Mouse (Mus musculus) hindbrain, embryonic 13.5 days (tissue): Measurements from ENCODE around the gene Hoxd12. TPM values are rescaled to one million over a fixed set of nuclear protein-coding genes. Genes with fewer than 3 reads are reported as not detected.

Experiments
- ATAC-seq: fragments of 200-750 bp; cut with Nextera tagmentation; 2 replicates; pipeline ENCODE4 v1.8.0; 2017; ENCODE audit warnings: moderate TSS enrichment; ENCODE audit not compliant: low FRiP score
- H3K27ac ChIP-seq: fragments of 300-500 bp; sonication (generic); 2 replicates; pipeline ENCODE4 v1.5.1; 2015; ENCODE audit warnings: inconsistent platforms, mild to moderate bottlenecking, moderate library complexity
- H3K27me3 ChIP-seq: fragments of 300-500 bp; sonication (generic); 2 replicates; pipeline ENCODE4 v1.6.1; 2015; ENCODE audit warnings: mild to moderate bottlenecking, inconsistent platforms
- H3K36me3 ChIP-seq: fragments of 300-500 bp; sonication (generic); 2 replicates; pipeline ENCODE4 v1.6.1; 2015; ENCODE audit warnings: mild to moderate bottlenecking, inconsistent platforms
- H3K4me1 ChIP-seq: fragments of 300-500 bp; sonication (generic); replicated peaks from 2 replicates; pipeline ENCODE4 v1.6.1; 2015; ENCODE audit warnings: inconsistent platforms
- H3K4me2 ChIP-seq: fragments of 300-500 bp; sonication (generic); 2 replicates; pipeline ENCODE4 v1.6.1; 2015; ENCODE audit warnings: inconsistent platforms, mild to moderate bottlenecking, moderate library complexity
- H3K4me3 ChIP-seq: fragments of 300-500 bp; sonication (generic); 2 replicates; pipeline ENCODE4 v1.5.1; 2015; ENCODE audit warnings: mild to moderate bottlenecking, inconsistent platforms
- H3K9ac ChIP-seq: fragments of 300-500 bp; sonication (generic); 2 replicates; pipeline ENCODE4 v1.6.1; 2015; ENCODE audit warnings: mild to moderate bottlenecking, inconsistent platforms
- H3K9me3 ChIP-seq: fragments of 300-500 bp; sonication (generic); 2 replicates; pipeline ENCODE4 v1.6.1; 2016; ENCODE audit warnings: inconsistent platforms
- WGBS: fragments of 180-500 bp; shearing (Covaris S2); methylation state at CpG from one replicate; pipeline ENCODE4 v1.1.7; 2015; 5-methylcytosine and 5-hydroxymethylcytosine counted together
- polyA plus RNA-seq: library from polyadenylated mRNA; unstranded; fragments of >200 nt; fragmentation: Nextera tagmentation; extraction: Ambion mirVana; gene quantifications from 2 replicates; pipeline ENCODE4 v1.2.1, GENCODE M21; 2015

Gene Hoxd12
- polyA plus RNA-seq, 1 experiment from 2014 or later = not detected

GRCm38 (mm10) chr2:74713239-74714150 lies 38.7 kb downstream of the Hoxd12 start:
- Histone ChIP-seq H3K4me2 (0 out of 2 replicates have a peak overlapping the region, but pooled peaks have one; percentile 59), H3K4me3 (peak overlapping the region; percentile 40), H3K27me3 (peaks cover 97% of the 10 kb centered on the region), H3K9me3 (no peaks in the 10 kb centered on the region), H3K9ac (no peak overlapping the region), H3K36me3 (no peaks in the 10 kb centered on the region), H3K4me1 (peaks cover 10% of the 10 kb centered on the region), H3K27ac (peak overlapping the region; percentile 46)
- 8% methylated on average over 19 of the region's 19 CpGs for WGBS
- no peak for ATAC-seq

DNA sequence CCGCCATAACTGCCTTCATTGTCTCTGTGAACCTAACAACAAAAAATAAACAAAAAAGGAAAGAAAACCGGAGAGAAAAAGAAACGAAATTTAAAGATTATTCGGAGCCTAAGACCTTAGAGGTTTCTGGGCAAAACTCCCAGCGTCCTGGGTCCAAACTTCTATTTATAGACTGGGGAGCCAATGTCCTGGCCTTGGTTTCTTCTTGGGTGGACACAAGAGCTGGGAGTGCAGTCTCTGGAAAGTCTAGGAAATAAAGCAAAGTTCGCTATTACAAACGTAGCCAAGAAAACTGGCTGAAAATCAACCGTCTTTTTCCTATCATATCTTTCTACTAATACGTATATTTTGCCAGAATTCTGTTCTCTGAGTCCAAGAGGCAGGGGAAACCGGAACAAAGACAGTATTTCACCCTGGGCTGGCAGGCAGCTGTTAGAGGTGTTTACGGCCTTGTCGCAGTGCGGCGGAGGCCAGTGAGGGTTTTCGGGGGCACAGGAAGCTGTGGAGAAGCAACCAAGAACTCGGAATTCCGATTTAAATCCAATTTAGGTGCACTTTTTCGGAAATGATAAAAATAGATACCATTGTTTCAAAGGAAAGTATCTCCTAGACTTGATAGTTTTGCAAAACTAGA lies 39.5 kb downstream of the Hoxd12 start:
- Histone ChIP-seq H3K27ac (peak overlapping the region; percentile 46), H3K4me3 (peak overlapping the region; percentile 40), H3K4me1 (peaks cover 10% of the 10 kb centered on the region), H3K9me3 (no peaks in the 10 kb centered on the region), H3K4me2 (peak overlapping the region; percentile 59; the same call in 1 of the 2 replicates), H3K9ac (peak overlapping the region; percentile 29), H3K27me3 (peaks cover 97% of the 10 kb centered on the region), H3K36me3 (no peaks in the 10 kb centered on the region)
- WGBS = 4% methylated on average over 18 of the region's 18 CpGs
- no peak for ATAC-seq

GRCm38 (mm10) chr2:74714881-74715280 lies 40.1 kb downstream of the Hoxd12 start:
- 2% methylated on average over 14 of the region's 14 CpGs for whole genome bisulfite sequencing
- peak overlapping the region; percentile 59 for H3K4me2 ChIP-seq
- H3K4me3 ChIP-seq = peak overlapping the region; percentile 40
- H3K9me3 ChIP-seq = no peaks in the 10 kb centered on the region
- H3K27ac ChIP-seq = 0 out of 2 replicates have a peak overlapping the region, but pooled peaks have one; percentile 23
- 0 out of 2 replicates have a peak, but pooled peaks have one; percentile 61 for ATAC-seq
- H3K27me3 ChIP-seq = peaks cover 97% of the 10 kb centered on the region
- no peaks in the 10 kb centered on the region for H3K36me3 ChIP-seq
- peak overlapping the region; percentile 29; the same call in 1 of the 2 replicates for H3K9ac ChIP-seq
- peaks cover 10% of the 10 kb centered on the region for H3K4me1 ChIP-seq

DNA sequence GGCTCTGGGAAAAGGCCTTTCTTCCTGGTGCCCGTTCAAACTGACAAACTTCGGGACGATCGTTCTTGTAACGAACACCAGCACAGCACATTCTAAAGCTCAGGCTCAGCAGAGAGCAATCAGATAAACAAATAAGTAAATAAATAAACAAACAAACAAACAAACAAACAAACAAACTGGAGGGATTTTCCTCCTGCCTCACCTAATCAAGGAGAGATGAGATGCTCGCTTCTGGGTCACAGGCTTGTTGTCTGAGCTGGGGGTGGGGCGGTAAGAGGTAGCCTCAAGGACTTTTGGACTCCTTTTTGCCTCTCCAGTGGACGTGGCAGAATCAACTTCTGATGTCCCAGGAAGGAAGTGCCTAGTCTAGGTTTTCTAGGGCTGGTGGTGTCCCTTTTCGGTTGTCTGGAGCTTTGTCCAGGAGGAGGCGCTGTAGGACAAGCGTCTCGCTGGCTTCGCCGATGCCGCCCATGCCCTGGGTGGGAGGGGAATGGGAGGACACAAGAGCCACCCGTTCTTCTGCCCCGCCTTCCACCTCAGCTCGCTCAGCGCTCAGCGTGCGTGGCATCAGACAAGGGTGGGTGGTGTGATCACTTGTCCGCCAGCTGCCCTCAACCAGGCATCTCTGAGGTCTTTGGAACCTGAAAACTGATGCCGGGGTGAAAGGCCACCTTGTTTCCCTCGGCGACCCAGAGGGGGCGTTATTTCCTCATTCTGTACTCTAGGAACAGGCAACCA lies 40.9 kb downstream of the Hoxd12 start:
- Histone ChIP-seq H3K4me1 (peaks cover 10% of the 10 kb centered on the region), H3K4me2 (peak overlapping the region; percentile 59), H3K27me3 (peaks cover 97% of the 10 kb centered on the region), H3K36me3 (no peaks in the 10 kb centered on the region), H3K9ac (peak overlapping the region; percentile 58), H3K9me3 (no peaks in the 10 kb centered on the region), H3K27ac (no peak overlapping the region), H3K4me3 (peak overlapping the region; percentile 40)
- ATAC-seq = peak; percentile 85
- WGBS = 2% methylated on average over 26 of the region's 26 CpGs

GRCm38 (mm10) chr2:74720384-74720783 lies 45.6 kb downstream of the Hoxd12 start:
- Histone ChIP-seq H3K4me2 (no peak overlapping the region), H3K27ac (no peak overlapping the region), H3K27me3 (peaks cover 99% of the 10 kb centered on the region), H3K9ac (no peak overlapping the region), H3K9me3 (no peaks in the 10 kb centered on the region), H3K4me3 (no peak overlapping the region), H3K36me3 (no peaks in the 10 kb centered on the region), H3K4me1 (peaks cover 30% of the 10 kb centered on the region)
- ATAC-seq = no peak
- WGBS = 12% methylated on average over 2 of the region's 2 CpGs

GRCm38 (mm10) chr2:74720955-74721491 lies 46.2 kb downstream of the Hoxd12 start:
- H3K27me3 ChIP-seq = peaks cover 98% of the 10 kb centered on the region
- H3K36me3 ChIP-seq = no peaks in the 10 kb centered on the region
- H3K9me3 ChIP-seq = no peaks in the 10 kb centered on the region
- H3K27ac ChIP-seq = 0 out of 2 replicates have a peak overlapping the region, but pooled peaks have one; percentile 2
- H3K9ac ChIP-seq = no peak overlapping the region
- no peak overlapping the region for H3K4me3 ChIP-seq
- H3K4me1 ChIP-seq = peaks cover 35% of the 10 kb centered on the region
- 4% methylated on average over 5 of the region's 5 CpGs for WGBS
- 0 out of 2 replicates have a peak overlapping the region, but pooled peaks have one; percentile 0 for H3K4me2 ChIP-seq
- no peak for ATAC-seq

DNA sequence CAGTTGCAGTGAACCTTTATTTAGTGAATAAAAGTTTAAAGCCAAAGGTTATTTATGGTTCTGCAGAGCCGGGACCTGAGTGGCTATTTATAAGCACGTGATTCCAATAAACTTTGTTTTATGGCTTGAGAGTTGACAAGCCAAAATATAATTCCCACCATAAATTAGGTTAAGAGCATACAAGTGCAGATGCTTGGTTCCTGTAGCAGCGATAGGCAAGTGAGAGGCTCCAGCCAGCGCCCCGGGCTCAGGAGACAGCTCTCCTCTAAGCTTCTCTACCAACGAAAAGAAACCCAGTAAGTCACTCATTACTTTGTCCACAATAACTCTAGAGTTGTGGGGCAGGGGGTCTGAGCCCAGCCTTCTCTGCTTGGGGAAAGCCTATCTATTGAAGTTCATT lies 47.1 kb downstream of the Hoxd12 start:
- H3K36me3 ChIP-seq = no peaks in the 10 kb centered on the region
- no peak overlapping the region for H3K27ac ChIP-seq
- peaks cover 98% of the 10 kb centered on the region for H3K27me3 ChIP-seq
- H3K4me1 ChIP-seq = peaks cover 43% of the 10 kb centered on the region
- WGBS = 10% methylated on average over 6 of the region's 6 CpGs
- no peak for ATAC-seq
- H3K9ac ChIP-seq = no peak overlapping the region; the same call in 1 of the 2 replicates
- H3K9me3 ChIP-seq = no peaks in the 10 kb centered on the region
- 0 out of 2 replicates have a peak overlapping the region, but pooled peaks have one; percentile 9 for H3K4me3 ChIP-seq
- peak overlapping the region; percentile 83 for H3K4me2 ChIP-seq

GRCm38 (mm10) chr2:74722949-74723348 lies 48.1 kb downstream of the Hoxd12 start:
- Histone ChIP-seq H3K27ac (peak overlapping the region; percentile 97), H3K9me3 (no peaks in the 10 kb centered on the region), H3K4me2 (peak overlapping the region; percentile 83), H3K4me1 (peaks cover 50% of the 10 kb centered on the region), H3K4me3 (peak overlapping the region; percentile 57), H3K9ac (peak overlapping the region; percentile 51; the same call in 1 of the 2 replicates), H3K27me3 (peaks cover 98% of the 10 kb centered on the region), H3K36me3 (no peaks in the 10 kb centered on the region)
- no peak for ATAC-seq
- 5% methylated on average over 8 of the region's 8 CpGs for WGBS

DNA sequence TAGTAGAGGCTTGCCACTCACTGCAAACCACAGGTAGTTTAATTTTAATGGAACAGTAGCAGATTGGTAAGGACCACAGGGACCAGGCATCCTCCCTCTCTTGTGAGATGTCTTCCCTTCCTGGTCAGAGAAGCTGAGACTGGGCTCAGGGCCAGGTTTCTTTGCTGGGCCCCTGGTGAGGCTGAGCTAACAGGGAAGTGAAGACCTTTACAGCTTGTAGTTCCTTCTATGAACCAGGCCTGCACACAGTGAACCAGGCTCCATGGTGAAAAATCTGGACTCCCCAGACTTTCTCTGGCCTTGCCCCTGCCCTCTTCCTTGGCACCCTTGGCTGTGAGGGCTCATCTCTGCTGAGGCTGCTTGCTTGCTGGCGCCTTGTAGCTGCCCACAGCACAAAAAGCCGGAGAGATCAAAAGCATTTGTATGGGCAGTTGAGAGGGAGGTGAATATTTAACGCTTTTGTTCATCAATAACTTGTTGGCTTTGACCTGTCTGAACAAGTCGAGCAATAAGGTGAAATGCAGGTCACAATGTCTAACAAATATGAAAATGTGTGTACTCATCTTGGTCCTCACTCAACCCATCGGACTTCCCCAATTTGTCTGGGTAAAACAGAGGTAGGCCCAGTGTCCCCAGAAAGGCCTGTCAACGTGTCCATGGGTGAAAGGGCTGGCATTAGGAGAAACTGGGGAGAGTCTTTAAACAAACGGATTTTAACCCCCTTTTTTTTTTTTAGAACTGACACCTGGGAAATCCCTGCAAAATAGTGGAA lies 49.6 kb downstream of the Hoxd12 start:
- Histone ChIP-seq H3K4me1 (peaks cover 55% of the 10 kb centered on the region), H3K4me3 (peak overlapping the region; percentile 57)

DNA sequence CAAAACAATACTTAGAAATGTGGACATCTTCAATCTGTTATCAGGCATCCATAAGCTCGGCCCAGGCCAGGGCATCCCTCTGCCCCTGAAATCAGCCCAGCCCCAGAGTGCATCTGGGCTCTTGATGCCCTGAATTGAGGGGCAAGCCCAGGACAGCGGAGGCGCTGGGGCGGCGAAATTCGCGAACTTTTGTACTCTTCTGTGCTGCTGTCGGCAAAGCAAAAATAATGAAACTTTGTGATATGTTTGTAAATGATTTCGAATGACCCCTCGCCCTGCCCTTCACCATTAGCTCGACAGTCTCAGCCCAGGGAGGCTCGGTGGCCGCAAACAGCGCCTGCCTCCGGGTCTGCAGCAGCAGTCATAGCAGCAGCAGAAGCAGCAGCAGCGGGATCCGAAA lies 50.4 kb downstream of the Hoxd12 start:
- Histone ChIP-seq H3K36me3 (no peaks in the 10 kb centered on the region), H3K4me1 (peaks cover 55% of the 10 kb centered on the region), H3K27me3 (peaks cover 96% of the 10 kb centered on the region), H3K4me3 (peak overlapping the region; percentile 57), H3K9me3 (no peaks in the 10 kb centered on the region), H3K9ac (peak overlapping the region; percentile 87), H3K27ac (peak overlapping the region; percentile 97), H3K4me2 (peak overlapping the region; percentile 83)
- 2% methylated on average over 17 of the region's 17 CpGs for WGBS
- ATAC-seq = no peak

More for the DNA sequence above, 49.6 kb downstream of the Hoxd12 start:
- 10% methylated on average over 7 of the region's 7 CpGs for whole genome bisulfite sequencing
- peak overlapping the region; percentile 87 for H3K9ac ChIP-seq
- peak overlapping the region; percentile 97 for H3K27ac ChIP-seq
- no peaks in the 10 kb centered on the region for H3K9me3 ChIP-seq
- H3K36me3 ChIP-seq = no peaks in the 10 kb centered on the region
- no peak for ATAC-seq
- peak overlapping the region; percentile 83 for H3K4me2 ChIP-seq
- peaks cover 99% of the 10 kb centered on the region for H3K27me3 ChIP-seq

GRCm38 (mm10) chr2:74726551-74726950 lies 51.7 kb downstream of the Hoxd12 start, which contains the start of gene Gm28230:
TSS of gene Gm28230 (plus strand) at chr2:74726728.
- no peaks in the 10 kb centered on the region for H3K9me3 ChIP-seq
- peak within 1 kb of the TSS; percentile 83 for H3K4me2 ChIP-seq
- peak within 1 kb of the TSS; percentile 57 for H3K4me3 ChIP-seq
- H3K27ac ChIP-seq = peak within 1 kb of the TSS; percentile 97
- H3K36me3 ChIP-seq = no peaks in the 10 kb centered on the region
- WGBS = 5% methylated on average over 5 of the region's 5 CpGs
- H3K27me3 ChIP-seq = peaks cover 96% of the 10 kb centered on the region
- peak; percentile 41; the same call in 1 of the 2 replicates for ATAC-seq
- H3K4me1 ChIP-seq = peaks cover 57% of the 10 kb centered on the region
- H3K9ac ChIP-seq = peak within 1 kb of the TSS; percentile 87
